Comparison of ENCODE assay signal across 8 mouse cellular contexts in the genomic region with DNA sequence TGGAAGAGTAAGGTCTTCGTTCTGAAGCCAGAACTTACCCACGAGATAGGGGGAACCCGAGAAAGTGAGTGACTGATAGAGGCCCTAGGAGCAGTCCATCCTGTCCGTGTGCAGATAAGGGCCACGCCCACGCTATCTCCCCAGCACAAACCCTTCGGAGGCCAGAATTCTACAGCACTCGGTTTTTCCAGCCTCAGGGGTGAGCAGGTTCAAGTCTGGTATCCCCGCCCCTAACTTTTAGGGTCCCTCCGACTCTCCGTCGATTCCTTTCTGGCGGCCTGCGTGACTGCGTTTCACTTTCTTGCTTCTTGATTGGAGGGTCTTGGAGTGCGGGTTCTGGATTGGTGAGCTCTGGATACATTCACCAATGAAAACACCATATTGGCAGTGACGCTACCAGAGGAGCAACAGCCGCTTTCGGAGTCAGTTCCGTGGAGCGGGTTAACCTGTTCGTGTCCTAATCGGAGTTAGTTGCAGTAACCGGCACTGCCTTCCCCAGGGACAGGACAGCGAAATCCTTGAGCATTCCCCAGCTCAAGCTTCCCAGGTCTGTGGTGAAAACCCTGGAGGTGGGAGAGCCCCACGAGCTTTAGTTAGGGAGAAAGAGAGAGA. TPM values are rescaled to one million over a fixed set of nuclear protein-coding genes. Genes with fewer than 3 reads are reported as not detected.
DNase-seq lines count a peak whose midpoint lies in the region; ATAC-seq and TF ChIP-seq lines count a peak whose summit lies in the region.

Gene Ppox, minus strand, starts transcription at position 271 of the 612 bp plus-strand sequence.

- peak within 1 kb of the TSS; percentile 76 for H3K9ac ChIP-seq in forebrain, embryonic 16.5 days (replicated peaks; ENCODE audit: low read depth, low read length)
- peak within 1 kb of the TSS; percentile 75 for H3K9ac ChIP-seq in lung, embryonic 15.5 days

- peak within 1 kb of the TSS; percentile 84 for H3K4me2 ChIP-seq in forebrain, embryonic 16.5 days (ENCODE audit: low read length)
- peak within 1 kb of the TSS; percentile 86 for H3K4me2 ChIP-seq in lung, embryonic 15.5 days

- peaks cover 77% of the 10 kb centered on the region for H3K4me1 ChIP-seq in G1E (ENCODE audit: insufficient read depth, low read depth, low read length)
- peaks cover 26% of the 10 kb centered on the region for H3K4me1 ChIP-seq in forebrain, embryonic 16.5 days (replicated peaks; ENCODE audit: control insufficient read depth, insufficient read depth, low read length)
- H3K4me1 ChIP-seq in lung, embryonic 15.5 days = peaks cover 18% of the 10 kb centered on the region

- under 1% methylated on average over 26 of the region's 26 CpGs for WGBS in forebrain, embryonic 16.5 days
- under 1% methylated on average over 26 of the region's 26 CpGs for WGBS in lung, embryonic 15.5 days

- peak within 1 kb of the TSS; percentile 71 for H3K27ac ChIP-seq in forebrain, embryonic 16.5 days (ENCODE audit: low read length)
- peak within 1 kb of the TSS; percentile 88 for H3K27ac ChIP-seq in lung, embryonic 15.5 days

- peak; percentile 88 for ATAC-seq in G1E (ENCODE audit: extremely low read depth, insufficient number of reproducible peaks, low FRiP score, poor library complexity, severe bottlenecking)
- ATAC-seq in forebrain, embryonic 16.5 days = peak; percentile 99
- ATAC-seq in lung, embryonic 15.5 days (ENCODE audit: borderline replicate concordance, extremely low read depth, low FRiP score, low TSS enrichment) = peak; percentile 97

- H3K27me3 ChIP-seq in G1E (ENCODE audit: insufficient read depth, low read length) = no peaks in the 10 kb centered on the region
- no peaks in the 10 kb centered on the region for H3K27me3 ChIP-seq in forebrain, embryonic 16.5 days (replicated peaks; ENCODE audit: control insufficient read depth, insufficient read depth, low read length)
- no peaks in the 10 kb centered on the region for H3K27me3 ChIP-seq in lung, embryonic 15.5 days

- peak; percentile 96 for DNase-seq in G1E (ENCODE audit: low spot score)
- peak; percentile 91 to 95 for DNase-seq in cerebellum, adult 18-20 months
- peak; percentile 90 for DNase-seq in heart, postnatal 4 days
- DNase-seq in layer of hippocampus, adult 8-10 months (ENCODE audit: low spot score in 2 of 2) = peak; percentile 93 to 96
- DNase-seq in ovary, adult 18-20 months (ENCODE audit: low spot score) = peak; percentile 92
- peak; percentile 97 for DNase-seq in thymus, postnatal 0 days (ENCODE audit: low spot score)

- H3K4me3 ChIP-seq in G1E (ENCODE audit: low read depth, low read length) = peak within 1 kb of the TSS; percentile 76
- H3K4me3 ChIP-seq in forebrain, embryonic 16.5 days (replicated peaks; ENCODE audit: low read length) = peak within 1 kb of the TSS; percentile 72
- peak within 1 kb of the TSS; percentile 80 for H3K4me3 ChIP-seq in lung, embryonic 15.5 days

- TF ChIP-seq CTCF in G1E (IDR thresholded peaks at IDR 0.05; ENCODE audit: low read depth, low read length) = no peak

- H3K9me3 ChIP-seq in G1E (replicated peaks) = no peaks in the 10 kb centered on the region
- no peaks in the 10 kb centered on the region for H3K9me3 ChIP-seq in forebrain, embryonic 16.5 days (ENCODE audit: control insufficient read depth, low read length)
- H3K9me3 ChIP-seq in lung, embryonic 15.5 days = no peaks in the 10 kb centered on the region

- peaks cover 79% of the 10 kb centered on the region for H3K36me3 ChIP-seq in G1E (replicated peaks)
- peaks cover 20% of the 10 kb centered on the region for H3K36me3 ChIP-seq in forebrain, embryonic 16.5 days (ENCODE audit: control insufficient read depth, insufficient read depth)
- peaks cover 58% of the 10 kb centered on the region for H3K36me3 ChIP-seq in lung, embryonic 15.5 days

RNA-seq across cellular contexts. Expression of gene Ppox, which starts in this region (rescaled TPM):
- 45.7 and 168 TPM in 2 replicates for total RNA-seq in G1E (2014; fragmentation: Nextera tagmentation)
- total RNA-seq in G1E (2017) = 27.0 and 36.7 TPM in 2 replicates
- 38.5 and 53.0 TPM in 2 replicates for polyA plus RNA-seq in G1E (2012)
- polyA plus RNA-seq in forebrain, embryonic 16.5 days (2015; fragmentation: Nextera tagmentation; extraction: Ambion mirVana) = 47.6 and 49.2 TPM in 2 replicates
- 10 to 100 TPM; 22.3 to 23.4 TPM for total RNA-seq in heart, postnatal 4 days (2021)
- 10 to 100 TPM; 28.5 to 37.1 (median 33.3) TPM for total RNA-seq in layer of hippocampus, adult 8-10 months (2022)
- 49.3 and 50.6 TPM in 2 replicates for polyA plus RNA-seq in lung, embryonic 15.5 days (2015; fragmentation: Nextera tagmentation; extraction: Ambion mirVana)
- polyA plus RNA-seq in thymus, postnatal 0 days (2015; fragmentation: Nextera tagmentation; extraction: Ambion mirVana) = 34.2 and 34.3 TPM in 2 replicates

Comparison
In these comparisons a context has a peak if more than half of its experiments do, and no peak if none do; other contexts are left out.
1. Peak in every context shown above with its lines: DNase-seq, ATAC-seq, H3K4me3 ChIP-seq and H3K27ac ChIP-seq.